Mouse (Mus musculus): ENCODE results near the gene Gm28048. TPM values are rescaled to one million over a fixed set of nuclear protein-coding genes. Genes with fewer than 3 reads are reported as not detected.

Gm28048 gene
- total RNA-seq (2021) = 10 to 100 TPM; 10.3 to 13.5 TPM
- long read RNA-seq, experiment 1, partial matches to known transcripts = 0 of 1 reads
- long read RNA-seq, experiment 1, other reads (novel, unspliced or antisense) = 1 of 1 reads
- long read RNA-seq, experiment 2 = 0 reads

GRCm38 (mm10) chr11:22981984-22982757 is at the start of gene Gm28048, which contains the start of gene Commd1:
Gm28048 (minus strand) TSS chr11:22982090.
Commd1 (minus strand) TSS chr11:22982382.
- peak; percentile 95 to 97 for DNase-seq (ENCODE audit: low spot score in 2 of 2)
- intact Hi-C loops (cut with DNase I) = no loop called here

- no peak for DNase-seq (ENCODE audit: low spot score in 2 of 2)
These were observed 47.5 kb upstream of the Gm28048 start for GRCm38 (mm10) chr11:23029399-23029798.

GRCm38 (mm10) chr11:23028957-23029356 is 47.1 kb upstream of the Gm28048 start:
- no peak for DNase-seq (ENCODE audit: low spot score in 2 of 2)
- intact Hi-C loops (cut with DNase I) = no loop called here

More at GRCm38 (mm10) chr11:23029399-23029798, 47.5 kb upstream of the Gm28048 start:
- intact Hi-C loops (cut with DNase I) = no loop called here

- DNase-seq (ENCODE audit: low spot score in 2 of 2) = no peak
- intact Hi-C loops (cut with DNase I) = no loop called here
These were observed 42.3 kb upstream of the Gm28048 start for GRCm38 (mm10) chr11:23024169-23024568.

- intact Hi-C loops (cut with DNase I) = no loop called here
- DNase-seq (ENCODE audit: low spot score in 2 of 2) = no peak
These were observed 41.3 kb upstream of the Gm28048 start for GRCm38 (mm10) chr11:23023155-23023554.

GRCm38 (mm10) chr11:23020841-23021240 is 39.0 kb upstream of the Gm28048 start:
- DNase-seq (ENCODE audit: low spot score in 2 of 2) = no peak
- intact Hi-C loops (cut with DNase I) = no loop called here

GRCm38 (mm10) chr11:23020116-23020770 is 38.4 kb upstream of the Gm28048 start:
- intact Hi-C loops (cut with DNase I) = no loop called here

GRCm38 (mm10) chr11:23017943-23018342 is 36.1 kb upstream of the Gm28048 start:
- intact Hi-C loops (cut with DNase I) = no loop called here

More at GRCm38 (mm10) chr11:23020116-23020770, 38.4 kb upstream of the Gm28048 start:
- no peak for DNase-seq (ENCODE audit: low spot score in 2 of 2)

GRCm38 (mm10) chr11:23014996-23015395 is 33.1 kb upstream of the Gm28048 start:
- no peak for DNase-seq (ENCODE audit: low spot score in 2 of 2)
- intact Hi-C loops (cut with DNase I) = no loop called here

More at GRCm38 (mm10) chr11:23017943-23018342, 36.1 kb upstream of the Gm28048 start:
- DNase-seq (ENCODE audit: low spot score in 2 of 2) = no peak

- no peak for DNase-seq (ENCODE audit: low spot score in 2 of 2)
- intact Hi-C loops (cut with DNase I) = no loop called here
These were observed 31.8 kb upstream of the Gm28048 start for GRCm38 (mm10) chr11:23013580-23014294.

GRCm38 (mm10) chr11:23013096-23013495 is 31.2 kb upstream of the Gm28048 start:
- intact Hi-C loops (cut with DNase I) = no loop called here
- DNase-seq (ENCODE audit: low spot score in 2 of 2) = no peak

GRCm38 (mm10) chr11:23008824-23009200 is 26.9 kb upstream of the Gm28048 start:
- intact Hi-C loops (cut with DNase I) = loop anchor here (2.0 to 5.0 kb wide), 3 partner anchors 58 to 263 kb away; partner anchors contain the start of gene Xpo1
- DNase-seq (ENCODE audit: low spot score in 2 of 2) = no peak

GRCm38 (mm10) chr11:23008181-23008823 is 26.4 kb upstream of the Gm28048 start:
- intact Hi-C loops (cut with DNase I) = loop anchor here (2.0 to 5.0 kb wide), 3 partner anchors 58 to 264 kb away; partner anchors contain the start of gene Xpo1
- peak; percentile 76 to 78 for DNase-seq (ENCODE audit: low spot score in 2 of 2)

GRCm38 (mm10) chr11:23007481-23008180 is 25.7 kb upstream of the Gm28048 start, which contains the start of gene Fam161a:
Fam161a (plus strand) TSS chr11:23007531.
- intact Hi-C loops (cut with DNase I) = loop anchor here (2.0 to 5.0 kb wide), 3 partner anchors 59 to 265 kb away; partner anchors contain the start of gene Xpo1
- peak; percentile 86 to 97 for DNase-seq (ENCODE audit: low spot score in 2 of 2)

GRCm38 (mm10) chr11:23007166-23007480 is 25.2 kb upstream of the Gm28048 start:
- no peak for DNase-seq (ENCODE audit: low spot score in 2 of 2)
- intact Hi-C loops (cut with DNase I) = loop anchor here (5.0 kb wide), 2 partner anchors 250 to 265 kb away; partner anchors contain the start of gene Xpo1

GRCm38 (mm10) chr11:23005276-23005675 is 23.4 kb upstream of the Gm28048 start:
- DNase-seq (ENCODE audit: low spot score in 2 of 2) = no peak
- intact Hi-C loops (cut with DNase I) = loop anchor here (5.0 kb wide), 2 partner anchors 252 to 267 kb away; partner anchors contain the start of gene Xpo1

- intact Hi-C loops (cut with DNase I) = no loop called here
- no peak for DNase-seq (ENCODE audit: low spot score in 2 of 2)
These were observed 16.4 kb upstream of the Gm28048 start for GRCm38 (mm10) chr11:22998308-22998707.

- no peak for DNase-seq (ENCODE audit: low spot score in 2 of 2)
- intact Hi-C loops (cut with DNase I) = no loop called here
These were observed 13.6 kb upstream of the Gm28048 start for GRCm38 (mm10) chr11:22995461-22995860.

All from left cerebral cortex, postnatal 14 days (tissue).